In genomic region chr2:152806037-152806436, GRCm38 (mm10) we compare ENCODE assay signal across 10 mouse cellular contexts. TPM values are rescaled to one million over a fixed set of nuclear protein-coding genes. Genes with fewer than 3 reads are reported as not detected.
DNase-seq lines count a peak whose midpoint lies in the region; ATAC-seq and TF ChIP-seq lines count a peak whose summit lies in the region.
"Had no signal": no experiment of that assay in that cellular context is flagged by ENCODE, and none has a peak within 500 bp of the region (broad histone marks: within the 10 kb centered on the region; RNA-seq: fewer than 3 reads in every experiment).

No protein-coding gene starts in this region.

- H3K4me2 ChIP-seq in heart, embryonic 16.5 days (ENCODE audit: low read depth, low read length), result no peak overlapping the region

- no peak overlapping the region for H3K4me3 ChIP-seq in left cerebral cortex, adult 2 months
- H3K4me3 ChIP-seq in heart, embryonic 16.5 days (ENCODE audit: low read length), result no peak overlapping the region

- H3K27ac ChIP-seq in left cerebral cortex, adult 2 months, result peak overlapping the region; percentile 16; the same call in 1 of the 2 replicates
- peak overlapping the region; percentile 2; the same call in 1 of the 2 replicates for H3K27ac ChIP-seq in heart, embryonic 16.5 days (ENCODE audit: low read length)

- H3K9ac ChIP-seq in heart, embryonic 16.5 days (ENCODE audit: low read length), result no peak overlapping the region

- no peak for ATAC-seq in heart, embryonic 16.5 days (replicated peaks; ENCODE audit: extremely low read depth, insufficient read depth, low FRiP score)
- ATAC-seq in megakaryocyte, adult 5-6 weeks (ENCODE audit: poor library complexity, severe bottlenecking), result peak; percentile 17; the same call in 1 of the 2 replicates
- ATAC-seq in cerebellum, adult (ENCODE audit: insufficient number of reproducible peaks, low FRiP score, low TSS enrichment), result no peak

- H3K27me3 ChIP-seq in heart, embryonic 16.5 days (ENCODE audit: control insufficient read depth, insufficient read depth, low read length), result no peaks in the 10 kb centered on the region

- TF ChIP-seq CTCF in left cerebral cortex, adult 2 months (IDR thresholded peaks at IDR 0.05), result no peak

- intact Hi-C loops in left cerebral cortex, adult 2 months (cut with DNase I), result no loop called here

- no peak for DNase-seq in left cerebral cortex, adult 2 months (ENCODE audit: extremely low spot score in 1 of 2, low spot score in 2 of 2)
- no peak for DNase-seq in left cerebral cortex, adult 18-20 months (ENCODE audit: low spot score in 2 of 2)
- peak; percentile 49 to 70 for DNase-seq in adrenal gland, postnatal 36 days
- no peak for DNase-seq in left cerebral cortex, adult 9 months (ENCODE audit: low spot score in 2 of 2)
- no peak for DNase-seq in frontal cortex, postnatal 25 days (ENCODE audit: low spot score in 2 of 2)
- DNase-seq: thymus, adult 2 months had no signal

- WGBS in heart, embryonic 16.5 days, result 46% methylated on average over 2 of the region's 2 CpGs

- H3K4me1 ChIP-seq in heart, embryonic 16.5 days (ENCODE audit: control insufficient read depth, insufficient read depth, low read length), result peaks cover 30% of the 10 kb centered on the region

- no peaks in the 10 kb centered on the region for H3K36me3 ChIP-seq in heart, embryonic 16.5 days (ENCODE audit: control insufficient read depth, insufficient read depth)

- no peaks in the 10 kb centered on the region for H3K9me3 ChIP-seq in heart, embryonic 16.5 days (replicated peaks; ENCODE audit: control insufficient read depth, low read length)

RNA-seq across cellular contexts. Expression of gene Bcl2l1, which starts 25.5 kb away (rescaled TPM):
- total RNA-seq in left cerebral cortex, adult 2 months (2021), result 100 to 1,000 TPM; 133 to 135 TPM
- 100 to 1,000 TPM; 124 to 130 TPM for total RNA-seq in left cerebral cortex, adult 18-20 months (2021)
- total RNA-seq in adrenal gland, postnatal 36 days (2021), result 10 to 100 TPM; 58.2 to 93.9 TPM
- polyA plus RNA-seq in heart, embryonic 16.5 days (2015; fragmentation: Nextera tagmentation; extraction: Ambion mirVana), result 70.5 and 74.3 TPM in 2 replicates
- 7.1 and 9.3 TPM in 2 replicates for total RNA-seq in megakaryocyte, adult 5-6 weeks (2015)
- 9.3 and 12.8 TPM in 2 replicates for total RNA-seq in megakaryocyte, adult 5-6 weeks (2017)

RNA-seq across cellular contexts. Expression of gene Tpx2, which starts 41.7 kb away (rescaled TPM):
- total RNA-seq in left cerebral cortex, adult 2 months (2021), result 1 to 10 TPM; 2.5 to 3.0 TPM
- 1 to 10 TPM; 2.0 to 2.4 TPM for total RNA-seq in left cerebral cortex, adult 18-20 months (2021)
- 1 to 10 TPM; 5.1 to 6.2 TPM for total RNA-seq in adrenal gland, postnatal 36 days (2021)
- 45.4 and 55.1 TPM in 2 replicates for polyA plus RNA-seq in heart, embryonic 16.5 days (2015; fragmentation: Nextera tagmentation; extraction: Ambion mirVana)
- 102 TPM in 2 replicates for total RNA-seq in megakaryocyte, adult 5-6 weeks (2015)
- total RNA-seq in megakaryocyte, adult 5-6 weeks (2017), result 122 and 126 TPM in 2 replicates

RNA-seq across cellular contexts. Expression of gene Cox4i2, which starts 52.1 kb away (rescaled TPM):
- 1 to 10 TPM; 1.7 to 1.9 TPM for total RNA-seq in left cerebral cortex, adult 2 months (2021)
- total RNA-seq in left cerebral cortex, adult 18-20 months (2021), result 1 to 10 TPM; 2.7 to 2.8 TPM
- 1 to 10 TPM; 3.0 to 4.0 TPM for total RNA-seq in adrenal gland, postnatal 36 days (2021)
- 26.7 and 30.9 TPM in 2 replicates for polyA plus RNA-seq in heart, embryonic 16.5 days (2015; fragmentation: Nextera tagmentation; extraction: Ambion mirVana)
- total RNA-seq in megakaryocyte, adult 5-6 weeks (2015), result 0.20 and 0.55 TPM in 2 replicates
- total RNA-seq in megakaryocyte, adult 5-6 weeks (2017), result 0.41 TPM in 1 of 2 replicates, not detected in the other
- total RNA-seq: neutrophil, adult 5-6 weeks had no signal

Comparison
In these comparisons a context has a peak if more than half of its experiments do, and no peak if none do; other contexts are left out.
1. DNase-seq: peak in adrenal gland, postnatal 36 days (2 of 2); none in left cerebral cortex, adult 2 months (0 of 2), left cerebral cortex, adult 18-20 months (0 of 2), left cerebral cortex, adult 9 months (0 of 2) and frontal cortex, postnatal 25 days (0 of 2).
2. RNA of gene Bcl2l1, which starts 25.5 kb away (total RNA-seq): 133 to 135 TPM in left cerebral cortex, adult 2 months, 124 to 130 TPM in left cerebral cortex, adult 18-20 months and 58.2 to 93.9 TPM in adrenal gland, postnatal 36 days; 7.1 to 12.8 TPM in megakaryocyte, adult 5-6 weeks; every median in the first group is over 4 times any median in the second.
3. RNA of gene Tpx2, which starts 41.7 kb away (total RNA-seq): 102 to 126 TPM in megakaryocyte, adult 5-6 weeks; 5.1 to 6.2 TPM in adrenal gland, postnatal 36 days, 2.5 to 3.0 TPM in left cerebral cortex, adult 2 months and 2.0 to 2.4 TPM in left cerebral cortex, adult 18-20 months; every median in the first group is over 10 times any median in the second.